Mouse (Mus musculus) v-Abl transformed pro-B cells (cell line): Measurements from ENCODE around the gene Aen.

ENCODE experiments used
- in situ Hi-C, 2 experiments: fragments of 400-800 bp; cut with MboI; formaldehyde crosslinking; loops; one replicate each; pipeline ENCODE4 v1.15.1; 2025; ENCODE audit not compliant: unreplicated experiment in 2 of 2

The Aen gene

GRCm38 (mm10) chr7:78895653-78896333 lies at the start of gene Aen:
Gene Aen (plus strand): TSS chr7:78895854.
- in situ Hi-C loops: loop anchor here in 1 of 2 experiments (10.0 to 25.0 kb wide), 2 partner anchors 51 to 233 kb away; partner anchors contain the start of gene Det1

GRCm38 (mm10) chr7:78846066-78846716 lies 49.5 kb upstream of the Aen start:
- in situ Hi-C loops: loop anchor here in 1 of 2 experiments (10.0 kb wide), 2 partner anchors 49 to 51 kb away; partner anchors contain the start of gene Aen

GRCm38 (mm10) chr7:78846737-78847434 lies 48.8 kb upstream of the Aen start, which contains the start of gene Det1:
Gene Det1 (minus strand): TSS chr7:78847263.
- in situ Hi-C loops: loop anchor here in 1 of 2 experiments (10.0 kb wide), 2 partner anchors 48 to 52 kb away; partner anchors contain the start of gene Aen

- in situ Hi-C loops: loop anchor here in 1 of 2 experiments (5.0 kb wide), 1 partner anchor 62 kb away; no protein-coding TSS in a partner anchor
Observed at GRCm38 (mm10) chr7:78854051-78854450, 41.6 kb upstream of the Aen start.

GRCm38 (mm10) chr7:78855044-78855655 lies 40.5 kb upstream of the Aen start:
- in situ Hi-C loops: no loop called here

GRCm38 (mm10) chr7:78863796-78864445 lies 31.7 kb upstream of the Aen start:
- in situ Hi-C loops: no loop called here

GRCm38 (mm10) chr7:78864446-78864802 lies 31.2 kb upstream of the Aen start:
- in situ Hi-C loops: no loop called here

- in situ Hi-C loops: no loop called here
Observed at GRCm38 (mm10) chr7:78865212-78865949, 30.3 kb upstream of the Aen start.

GRCm38 (mm10) chr7:78868731-78869130 lies 26.9 kb upstream of the Aen start:
- in situ Hi-C loops: no loop called here

- in situ Hi-C loops: no loop called here
Observed at GRCm38 (mm10) chr7:78872366-78872765, 23.3 kb upstream of the Aen start.

GRCm38 (mm10) chr7:78872831-78873230 lies 22.8 kb upstream of the Aen start:
- in situ Hi-C loops: no loop called here

- in situ Hi-C loops: loop anchor here in 1 of 2 experiments (25.0 kb wide), 1 partner anchor 220 kb away; no protein-coding TSS in a partner anchor
Observed at GRCm38 (mm10) chr7:78881607-78882468, 13.8 kb upstream of the Aen start.

- in situ Hi-C loops: loop anchor here in 1 of 2 experiments (25.0 kb wide), 1 partner anchor 220 kb away; no protein-coding TSS in a partner anchor
Observed at GRCm38 (mm10) chr7:78882469-78882837, 13.2 kb upstream of the Aen start.

GRCm38 (mm10) chr7:78883016-78883725 lies 12.5 kb upstream of the Aen start:
- in situ Hi-C loops: loop anchor here in 1 of 2 experiments (25.0 kb wide), 1 partner anchor 221 kb away; no protein-coding TSS in a partner anchor

GRCm38 (mm10) chr7:78883726-78884060 lies 12.0 kb upstream of the Aen start:
- in situ Hi-C loops: loop anchor here in 1 of 2 experiments (25.0 kb wide), 1 partner anchor 221 kb away; no protein-coding TSS in a partner anchor

GRCm38 (mm10) chr7:78884139-78884538 lies 11.5 kb upstream of the Aen start:
- in situ Hi-C loops: loop anchor here in 1 of 2 experiments (25.0 kb wide), 1 partner anchor 222 kb away; no protein-coding TSS in a partner anchor

- in situ Hi-C loops: loop anchor here in 1 of 2 experiments (25.0 kb wide), 1 partner anchor 223 kb away; no protein-coding TSS in a partner anchor
Observed at GRCm38 (mm10) chr7:78885404-78885803, 10.2 kb upstream of the Aen start.

GRCm38 (mm10) chr7:78886496-78886895 lies 9.2 kb upstream of the Aen start:
- in situ Hi-C loops: loop anchor here in 1 of 2 experiments (25.0 kb wide), 1 partner anchor 224 kb away; no protein-coding TSS in a partner anchor
